Mouse (Mus musculus) neural tube, embryonic 14.5 days (tissue): ENCODE results near the gene Zfp488. TPM values are rescaled to one million over a fixed set of nuclear protein-coding genes. Genes with fewer than 3 reads are reported as not detected.
A peak's percentile ranks its signal among the peaks of the same experiment; 100 is the strongest.

Source experiments
- ATAC-seq: fragments of 200-750 bp; cut with Nextera tagmentation; 2 replicates; pipeline ENCODE4 v1.8.0; 2017; ENCODE audit warnings: low read depth, mild to moderate bottlenecking, moderate TSS enrichment, moderate library complexity
- H3K27ac ChIP-seq: fragments of 300-500 bp; sonication (generic); 2 replicates; pipeline ENCODE4 v1.5.1; 2014; ENCODE audit warnings: low read depth, mild to moderate bottlenecking, control low read depth, low read length, moderate library complexity, mixed read lengths
- H3K27me3 ChIP-seq: fragments of 300-500 bp; sonication (generic); 2 replicates; pipeline ENCODE4 v1.6.1; 2014; ENCODE audit warnings: low read length; ENCODE audit not compliant: control insufficient read depth, insufficient read depth
- H3K36me3 ChIP-seq: fragments of 300-500 bp; sonication (generic); 2 replicates; pipeline ENCODE4 v1.6.1; 2014; ENCODE audit warnings: low read length, mixed read lengths; ENCODE audit not compliant: control insufficient read depth, insufficient read depth
- H3K4me1 ChIP-seq: fragments of 300-500 bp; sonication (generic); 2 replicates; pipeline ENCODE4 v1.6.1; 2014; ENCODE audit warnings: low read length; ENCODE audit not compliant: control insufficient read depth, insufficient read depth
- H3K4me2 ChIP-seq: fragments of 300-500 bp; sonication (generic); 2 replicates; pipeline ENCODE4 v1.6.1; 2014; ENCODE audit warnings: mild to moderate bottlenecking, low read depth, low read length, control low read depth
- H3K4me3 ChIP-seq: fragments of 300-500 bp; sonication (generic); 2 replicates; pipeline ENCODE4 v1.5.1; 2014; ENCODE audit warnings: low read depth, low read length, control low read depth, mixed read lengths
- H3K9ac ChIP-seq: fragments of 300-500 bp; sonication (generic); replicated peaks from 2 replicates; pipeline ENCODE4 v1.6.1; 2014; ENCODE audit warnings: low read depth, mild to moderate bottlenecking, control low read depth, low read length, mixed read lengths
- H3K9me3 ChIP-seq: fragments of 300-500 bp; sonication (generic); 2 replicates; pipeline ENCODE4 v1.6.1; 2016; ENCODE audit warnings: low read length; ENCODE audit not compliant: control insufficient read depth
- WGBS: fragments of 180-500 bp; shearing (Covaris S2); extraction: QIAGEN DNeasy Blood & Tissue Kit; methylation state at CpG from one replicate; pipeline ENCODE4 v1.1.7; 2014; 5-methylcytosine and 5-hydroxymethylcytosine counted together
- polyA plus RNA-seq: library from polyadenylated mRNA; unstranded; fragments of >200 nt; fragmentation: Nextera tagmentation; extraction: Ambion mirVana; gene quantifications from 2 replicates; pipeline ENCODE4 v1.2.1, GENCODE M21; 2014

The Zfp488 gene
- polyA plus RNA-seq, 1 experiment from 2014 or later = 1.9 TPM

- Histone ChIP-seq H3K27ac (no peak overlapping the region), H3K4me2 (no peak overlapping the region), H3K27me3 (no peaks in the 10 kb centered on the region), H3K9me3 (no peaks in the 10 kb centered on the region), H3K4me3 (no peak overlapping the region), H3K4me1 (no peaks in the 10 kb centered on the region), H3K9ac (no peak overlapping the region), H3K36me3 (no peaks in the 10 kb centered on the region)
- no peak for ATAC-seq
- WGBS = 49% methylated on average over 5 of the region's 5 CpGs
These were observed 44.7 kb downstream of the Zfp488 start for GRCm38 (mm10) chr14:33933778-33934317.

GRCm38 (mm10) chr14:33932935-33933703, 45.4 kb downstream of the Zfp488 start:
- peak; percentile 67; the same call in 1 of the 2 replicates for ATAC-seq
- no peak overlapping the region for H3K27ac ChIP-seq
- H3K9ac ChIP-seq = no peak overlapping the region
- no peaks in the 10 kb centered on the region for H3K36me3 ChIP-seq
- 67% methylated on average over 10 of the region's 10 CpGs for WGBS
- no peaks in the 10 kb centered on the region for H3K27me3 ChIP-seq
- H3K9me3 ChIP-seq = no peaks in the 10 kb centered on the region
- no peak overlapping the region for H3K4me3 ChIP-seq
- no peak overlapping the region for H3K4me2 ChIP-seq
- H3K4me1 ChIP-seq = no peaks in the 10 kb centered on the region

DNA sequence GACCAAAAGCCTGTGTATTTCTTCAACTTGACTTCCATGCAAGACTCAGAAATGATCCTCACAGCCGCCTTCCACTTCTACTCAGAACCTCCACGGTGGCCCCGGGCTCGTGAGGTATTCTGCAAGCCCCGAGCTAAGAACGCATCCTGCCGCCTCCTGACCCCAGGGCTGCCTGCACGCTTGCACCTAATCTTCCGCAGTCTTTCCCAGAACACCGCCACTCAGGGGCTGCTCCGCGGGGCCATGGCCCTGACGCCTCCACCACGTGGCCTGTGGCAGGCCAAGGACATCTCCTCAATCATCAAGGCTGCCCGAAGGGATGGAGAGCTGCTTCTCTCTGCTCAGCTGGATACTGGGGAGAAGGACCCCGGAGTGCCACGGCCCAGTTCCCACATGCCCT, 46.7 kb downstream of the Zfp488 start:
- no peak overlapping the region for H3K4me3 ChIP-seq
- no peak overlapping the region for H3K9ac ChIP-seq
- no peaks in the 10 kb centered on the region for H3K27me3 ChIP-seq
- no peaks in the 10 kb centered on the region for H3K36me3 ChIP-seq
- no peak for ATAC-seq
- H3K4me1 ChIP-seq = no peaks in the 10 kb centered on the region
- H3K4me2 ChIP-seq = no peak overlapping the region
- H3K9me3 ChIP-seq = no peaks in the 10 kb centered on the region
- H3K27ac ChIP-seq = no peak overlapping the region
- WGBS = 63% methylated on average over 17 of the region's 17 CpGs

- Histone ChIP-seq H3K4me2 (peak within 1 kb of the TSS; percentile 92), H3K9me3 (no peaks in the 10 kb centered on the region), H3K27me3 (peaks cover 2% of the 10 kb centered on the region), H3K36me3 (no peaks in the 10 kb centered on the region), H3K27ac (no peak within 1 kb of the TSS), H3K9ac (peak within 1 kb of the TSS; percentile 53), H3K4me3 (peak within 1 kb of the TSS; percentile 50), H3K4me1 (peaks cover 13% of the 10 kb centered on the region)
- ATAC-seq = peak; percentile 74
- 0% methylated on average over 48 of the region's 85 CpGs for WGBS
These were observed 55.1 kb downstream of the Zfp488 start, which contains the start of gene Gdf10 for GRCm38 (mm10) chr14:33923168-33924070. TSS of gene Gdf10 (plus strand) at chr14:33923587.

DNA sequence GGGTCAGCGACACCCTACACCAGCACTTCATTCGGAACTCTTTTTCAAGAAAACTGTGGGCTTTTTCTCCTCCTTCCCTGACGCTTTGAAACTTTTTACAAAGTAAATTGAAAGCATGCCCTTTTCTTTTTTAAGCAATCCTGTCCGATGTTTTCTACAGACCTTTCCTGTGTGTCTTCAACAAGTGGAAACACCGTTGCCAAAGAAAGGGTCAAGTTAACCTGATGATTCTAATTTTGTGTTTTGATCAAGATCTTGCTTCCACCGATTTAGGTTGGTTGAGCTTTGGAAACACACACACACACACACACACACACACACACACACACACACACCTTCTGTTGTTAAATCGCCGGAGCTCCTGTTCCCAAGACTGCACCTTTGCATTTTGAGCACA, 55.8 kb downstream of the Zfp488 start:
- Histone ChIP-seq H3K4me2 (peak overlapping the region; percentile 92), H3K36me3 (no peaks in the 10 kb centered on the region), H3K4me1 (peaks cover 13% of the 10 kb centered on the region), H3K9ac (no peak overlapping the region), H3K9me3 (no peaks in the 10 kb centered on the region), H3K27me3 (peaks cover 2% of the 10 kb centered on the region), H3K27ac (no peak overlapping the region), H3K4me3 (peak overlapping the region; percentile 50)
- 15% methylated on average over 8 of the region's 8 CpGs for WGBS
- ATAC-seq = no peak

- peaks cover 2% of the 10 kb centered on the region for H3K27me3 ChIP-seq
- H3K4me3 ChIP-seq = no peak overlapping the region
- no peak overlapping the region; the same call in 1 of the 2 replicates for H3K4me2 ChIP-seq
- no peak overlapping the region for H3K9ac ChIP-seq
- no peak for ATAC-seq
- no peaks in the 10 kb centered on the region for H3K36me3 ChIP-seq
- H3K27ac ChIP-seq = no peak overlapping the region
- WGBS = 6% methylated on average over 14 of the region's 14 CpGs
- H3K9me3 ChIP-seq = no peaks in the 10 kb centered on the region
- peaks cover 13% of the 10 kb centered on the region for H3K4me1 ChIP-seq
These were observed 57.6 kb downstream of the Zfp488 start for GRCm38 (mm10) chr14:33920727-33921559.

Other genes starting within 250 kb of the Zfp488 start
- gene Gdf10, start 55.2 kb downstream of the Zfp488 start, polyA plus RNA-seq = 11.0 and 11.8 TPM in 2 replicates
- not detected in 2 replicates for gene Gdf2, start 37.7 kb downstream of the Zfp488 start, polyA plus RNA-seq
- gene Rbp3, start 24.8 kb downstream of the Zfp488 start, polyA plus RNA-seq = not detected in 2 replicates
- gene Gm30083, start 36.4 kb upstream of the Zfp488 start, polyA plus RNA-seq = not detected in 2 replicates
- not detected in 2 replicates for gene Gm5460, start 38.0 kb upstream of the Zfp488 start, polyA plus RNA-seq
- gene Antxrl, start 73.9 kb upstream of the Zfp488 start, polyA plus RNA-seq = not detected in 2 replicates
- gene Anxa8, start 107.2 kb upstream of the Zfp488 start, polyA plus RNA-seq = not detected in 2 replicates
- 0.75 TPM in 1 of 2 replicates, not detected in the other for gene A630023A22Rik, start 124.0 kb upstream of the Zfp488 start, polyA plus RNA-seq
- gene Npy4r, start 173.7 kb upstream of the Zfp488 start, polyA plus RNA-seq = 0.17 and 0.24 TPM in 2 replicates
- 4.3 and 5.2 TPM in 2 replicates for gene Gprin2, start 222.9 kb upstream of the Zfp488 start, polyA plus RNA-seq
- gene Syt15, start 240.8 kb upstream of the Zfp488 start, polyA plus RNA-seq = 0.46 and 0.49 TPM in 2 replicates